ENCODE assay signal across 10 mouse cellular contexts in the genomic region with DNA sequence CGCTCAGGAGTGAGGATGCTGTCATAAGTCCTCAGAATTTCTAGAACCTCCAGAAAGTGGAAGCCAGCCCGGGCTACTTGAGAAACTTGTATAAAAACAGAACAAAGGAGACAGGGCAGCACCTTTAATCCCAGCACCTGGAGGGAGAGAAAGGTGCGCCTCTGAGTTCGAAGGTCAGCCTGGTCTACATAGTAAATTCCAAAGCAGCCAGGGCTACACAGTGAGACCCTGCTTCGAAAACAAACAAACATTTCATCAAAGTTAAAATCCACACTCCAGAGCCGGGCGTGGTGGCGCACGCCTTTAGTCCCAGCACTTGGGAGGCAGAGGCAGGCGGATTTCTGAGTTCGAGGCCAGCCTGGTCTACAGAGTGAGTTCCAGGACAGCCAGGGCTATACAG. TPM values are rescaled to one million over a fixed set of nuclear protein-coding genes. Genes with fewer than 3 reads are reported as not detected.
DNase-seq lines count a peak whose midpoint lies in the region; ATAC-seq and TF ChIP-seq lines count a peak whose summit lies in the region.
"Had no signal": no experiment of that assay in that cellular context is flagged by ENCODE, and none has a peak within 500 bp of the region (broad histone marks: within the 10 kb centered on the region; RNA-seq: fewer than 3 reads in every experiment).

No protein-coding gene starts in this region.

- H3K27ac ChIP-seq in heart, embryonic 15.5 days = peak overlapping the region; percentile 73; the same call in 1 of the 2 replicates
- peak overlapping the region; percentile 82 for H3K27ac ChIP-seq in liver, postnatal 0 days (ENCODE audit: low read depth)
- H3K27ac ChIP-seq in liver, embryonic 12.5 days = no peak overlapping the region
- H3K27ac ChIP-seq in hindbrain, postnatal 0 days = peak overlapping the region; percentile 94
- H3K27ac ChIP-seq in neural tube, embryonic 15.5 days (replicated peaks) = 0 out of 2 replicates have a peak overlapping the region, but pooled peaks have one; percentile 84

- H3K9ac ChIP-seq in heart, embryonic 15.5 days = no peak overlapping the region
- H3K9ac ChIP-seq in liver, postnatal 0 days (replicated peaks) = no peak overlapping the region
- no peak overlapping the region for H3K9ac ChIP-seq in liver, embryonic 12.5 days
- H3K9ac ChIP-seq in hindbrain, postnatal 0 days (replicated peaks; ENCODE audit: low read length) = no peak overlapping the region
- H3K9ac ChIP-seq in neural tube, embryonic 15.5 days (replicated peaks) = no peak overlapping the region
- H3K9ac ChIP-seq: forebrain, embryonic 12.5 days had no signal

- peak overlapping the region; percentile 40; the same call in 1 of the 2 replicates for H3K4me2 ChIP-seq in heart, embryonic 15.5 days
- H3K4me2 ChIP-seq in liver, postnatal 0 days (ENCODE audit: low read depth, low read length) = no peak overlapping the region
- no peak overlapping the region for H3K4me2 ChIP-seq in liver, embryonic 12.5 days
- no peak overlapping the region; the same call in 1 of the 2 replicates for H3K4me2 ChIP-seq in hindbrain, postnatal 0 days (ENCODE audit: low read depth, low read length)
- no peak overlapping the region; the same call in 1 of the 2 replicates for H3K4me2 ChIP-seq in neural tube, embryonic 15.5 days

- no peak overlapping the region for H3K4me3 ChIP-seq in heart, embryonic 15.5 days
- no peak overlapping the region for H3K4me3 ChIP-seq in liver, postnatal 0 days (ENCODE audit: low read depth, low read length)
- H3K4me3 ChIP-seq in liver, embryonic 12.5 days = no peak overlapping the region
- no peak overlapping the region for H3K4me3 ChIP-seq in hindbrain, postnatal 0 days (ENCODE audit: low read length)
- H3K4me3 ChIP-seq in neural tube, embryonic 15.5 days (replicated peaks) = no peak overlapping the region
- H3K4me3 ChIP-seq: forebrain, embryonic 12.5 days had no signal

- WGBS in heart, embryonic 15.5 days = 93% methylated on average over 11 of the region's 11 CpGs
- WGBS in liver, postnatal 0 days (ENCODE audit: insufficient replicate concordance) = 78% methylated on average over 9 of the region's 11 CpGs
- 91% methylated on average over 11 of the region's 11 CpGs for WGBS in liver, embryonic 12.5 days (ENCODE audit: insufficient replicate concordance)
- 95% methylated on average over 10 of the region's 11 CpGs for WGBS in hindbrain, postnatal 0 days
- WGBS in neural tube, embryonic 15.5 days = 95% methylated on average over 11 of the region's 11 CpGs

- ATAC-seq in heart, embryonic 15.5 days (replicated peaks; ENCODE audit: insufficient number of reproducible peaks, insufficient read depth, low FRiP score, low read depth) = no peak
- ATAC-seq in liver, postnatal 0 days = peak; percentile 1; the same call in 1 of the 2 replicates
- no peak; the same call in 1 of the 2 replicates for ATAC-seq in liver, embryonic 12.5 days
- ATAC-seq in hindbrain, postnatal 0 days = no peak
- ATAC-seq in neural tube, embryonic 15.5 days (ENCODE audit: low FRiP score) = no peak
- ATAC-seq: CD4-positive, CD25-positive, alpha-beta regulatory T cell, adult 4 months had no signal

- peaks cover 41% of the 10 kb centered on the region for H3K4me1 ChIP-seq in heart, embryonic 15.5 days (replicated peaks)
- H3K4me1 ChIP-seq in liver, postnatal 0 days (ENCODE audit: insufficient read depth) = peaks cover 11% of the 10 kb centered on the region
- peaks cover 34% of the 10 kb centered on the region for H3K4me1 ChIP-seq in liver, embryonic 12.5 days
- peaks cover 6% of the 10 kb centered on the region for H3K4me1 ChIP-seq in hindbrain, postnatal 0 days (ENCODE audit: insufficient read depth, low read length)
- H3K4me1 ChIP-seq in neural tube, embryonic 15.5 days = peaks cover 42% of the 10 kb centered on the region

- TF ChIP-seq EP300 in liver, postnatal 0 days (IDR thresholded peaks at IDR 0.05; ENCODE audit: low read depth) = no peak

- no peak for TF ChIP-seq CTCF in liver, postnatal 0 days (IDR thresholded peaks at IDR 0.05; ENCODE audit: low read depth)
- no peak for TF ChIP-seq CTCF in hindbrain, postnatal 0 days (IDR thresholded peaks at IDR 0.05; ENCODE audit: low read depth)

- no peaks in the 10 kb centered on the region for H3K9me3 ChIP-seq in heart, embryonic 15.5 days (replicated peaks)
- no peaks in the 10 kb centered on the region for H3K9me3 ChIP-seq in liver, postnatal 0 days (ENCODE audit: low read length)
- no peaks in the 10 kb centered on the region for H3K9me3 ChIP-seq in liver, embryonic 12.5 days (replicated peaks)
- no peaks in the 10 kb centered on the region for H3K9me3 ChIP-seq in hindbrain, postnatal 0 days (ENCODE audit: low read length)
- no peaks in the 10 kb centered on the region for H3K9me3 ChIP-seq in neural tube, embryonic 15.5 days (replicated peaks)
- H3K9me3 ChIP-seq: forebrain, embryonic 12.5 days had no signal

- DNase-seq in heart, adult 9 months (ENCODE audit: low spot score in 2 of 2) = no peak
- DNase-seq in liver, postnatal 0 days = no peak
- DNase-seq in hindbrain, postnatal 0 days (ENCODE audit: low spot score) = no peak
- no peak for DNase-seq in urinary bladder, postnatal 36 days (ENCODE audit: low spot score in 2 of 2)
- no peak for DNase-seq in cerebellum, adult 9-10 months

- H3K36me3 ChIP-seq in heart, embryonic 15.5 days = no peaks in the 10 kb centered on the region
- no peaks in the 10 kb centered on the region; the same call in 1 of the 2 replicates for H3K36me3 ChIP-seq in liver, postnatal 0 days (replicated peaks; ENCODE audit: insufficient read depth, low read length)
- H3K36me3 ChIP-seq in liver, embryonic 12.5 days = peaks cover 13% of the 10 kb centered on the region
- no peaks in the 10 kb centered on the region for H3K36me3 ChIP-seq in hindbrain, postnatal 0 days (ENCODE audit: insufficient read depth, low read length)
- no peaks in the 10 kb centered on the region for H3K36me3 ChIP-seq in neural tube, embryonic 15.5 days
- H3K36me3 ChIP-seq: forebrain, embryonic 12.5 days had no signal

- H3K27me3 ChIP-seq in heart, embryonic 15.5 days = no peaks in the 10 kb centered on the region
- no peaks in the 10 kb centered on the region for H3K27me3 ChIP-seq in liver, postnatal 0 days (ENCODE audit: insufficient read depth, low read length)
- H3K27me3 ChIP-seq in liver, embryonic 12.5 days (replicated peaks) = no peaks in the 10 kb centered on the region
- H3K27me3 ChIP-seq in hindbrain, postnatal 0 days (ENCODE audit: insufficient read depth, low read length) = no peaks in the 10 kb centered on the region
- H3K27me3 ChIP-seq in neural tube, embryonic 15.5 days (replicated peaks) = no peaks in the 10 kb centered on the region
- H3K27me3 ChIP-seq: forebrain, embryonic 12.5 days had no signal

RNA-seq across cellular contexts. Expression of a gene that starts 32.6 kb away (rescaled TPM):
- 6.3 and 7.5 TPM in 2 replicates for polyA plus RNA-seq in heart, embryonic 15.5 days (2015; fragmentation: Nextera tagmentation; extraction: Ambion mirVana)
- polyA plus RNA-seq in liver, postnatal 0 days (2015; fragmentation: Nextera tagmentation; extraction: Ambion mirVana) = 2.3 and 3.0 TPM in 2 replicates
- 9.1 and 9.2 TPM in 2 replicates for polyA plus RNA-seq in liver, embryonic 12.5 days (2016; fragmentation: Nextera tagmentation; extraction: Ambion mirVana)
- 16.9 and 17.4 TPM in 2 replicates for total RNA-seq in hindbrain, postnatal 0 days (2014; rRNA removed)
- polyA plus RNA-seq in hindbrain, postnatal 0 days (2015; fragmentation: Nextera tagmentation; extraction: Ambion mirVana) = 11.0 and 13.0 TPM in 2 replicates
- 13.4 and 13.7 TPM in 2 replicates for polyA plus RNA-seq in neural tube, embryonic 15.5 days (2015; fragmentation: Nextera tagmentation; extraction: Ambion mirVana)
